Mouse (Mus musculus): ENCODE measurements around the gene C77080. TPM values are rescaled to one million over a fixed set of nuclear protein-coding genes. Genes with fewer than 3 reads are reported as not detected.
A peak's percentile ranks its signal among the peaks of the same experiment; 100 is the strongest.

C77080 gene
- polyA plus RNA-seq, 1 experiment: 0.12 TPM

GRCm38 (mm10) chr4:129236236-129236813 lies 24.9 kb downstream of the C77080 start:
- no peaks in the 10 kb centered on the region for H3K9me3 ChIP-seq (ENCODE audit: control insufficient read depth, low read length)
- peaks cover 41% of the 10 kb centered on the region for H3K27me3 ChIP-seq (ENCODE audit: control insufficient read depth)
- TF ChIP-seq TAL1 (IDR thresholded peaks at IDR 0.05; ENCODE audit: low read length) (no peak), GATA1 (IDR thresholded peaks at IDR 0.05; ENCODE audit: low read length) (no peak)
- no peak overlapping the region for H3K4me3 ChIP-seq (replicated peaks)
- H3K4me1 ChIP-seq (ENCODE audit: control insufficient read depth): peaks cover 81% of the 10 kb centered on the region
- H3K36me3 ChIP-seq (ENCODE audit: control insufficient read depth): no peaks in the 10 kb centered on the region

- H3K36me3 ChIP-seq (ENCODE audit: control insufficient read depth): no peaks in the 10 kb centered on the region
- peak; percentile 62 for TF ChIP-seq TAL1 (IDR thresholded peaks at IDR 0.05; ENCODE audit: low read length)
- TF ChIP-seq GATA1 (IDR thresholded peaks at IDR 0.05; ENCODE audit: low read length): peak; percentile 74
- H3K27me3 ChIP-seq (ENCODE audit: control insufficient read depth): peaks cover 30% of the 10 kb centered on the region
- no peaks in the 10 kb centered on the region for H3K9me3 ChIP-seq (ENCODE audit: control insufficient read depth, low read length)
- no peak overlapping the region for H3K4me3 ChIP-seq (replicated peaks)
- peaks cover 91% of the 10 kb centered on the region for H3K4me1 ChIP-seq (ENCODE audit: control insufficient read depth)
Measured at GRCm38 (mm10) chr4:129235147-129235546, 26.1 kb downstream of the C77080 start.

- Histone ChIP-seq H3K36me3 (ENCODE audit: control insufficient read depth) (no peaks in the 10 kb centered on the region), H3K4me1 (ENCODE audit: control insufficient read depth) (peaks cover 86% of the 10 kb centered on the region), H3K9me3 (ENCODE audit: control insufficient read depth, low read length) (no peaks in the 10 kb centered on the region; the same call in 1 of the 2 replicates), H3K27me3 (ENCODE audit: control insufficient read depth) (peaks cover 30% of the 10 kb centered on the region), H3K4me3 (replicated peaks) (peak overlapping the region; percentile 23)
- TF ChIP-seq TAL1 (IDR thresholded peaks at IDR 0.05; ENCODE audit: low read length) (peak; percentile 58), GATA1 (IDR thresholded peaks at IDR 0.05; ENCODE audit: low read length) (peak; percentile 51; the same call in 1 of the 2 replicates)
Measured at GRCm38 (mm10) chr4:129234488-129234887, 26.7 kb downstream of the C77080 start.

GRCm38 (mm10) chr4:129232561-129233360 lies 28.4 kb downstream of the C77080 start:
- H3K9me3 ChIP-seq (ENCODE audit: control insufficient read depth, low read length): peaks cover 2% of the 10 kb centered on the region; the same call in 1 of the 2 replicates
- peaks cover 27% of the 10 kb centered on the region for H3K27me3 ChIP-seq (ENCODE audit: control insufficient read depth)

GRCm38 (mm10) chr4:129231594-129232450 lies 29.4 kb downstream of the C77080 start:
- Histone ChIP-seq H3K4me3 (replicated peaks) (no peak overlapping the region), H3K4me1 (ENCODE audit: control insufficient read depth) (peaks cover 64% of the 10 kb centered on the region), H3K36me3 (ENCODE audit: control insufficient read depth) (no peaks in the 10 kb centered on the region), H3K27me3 (ENCODE audit: control insufficient read depth) (peaks cover 30% of the 10 kb centered on the region), H3K9me3 (ENCODE audit: control insufficient read depth, low read length) (peaks cover 2% of the 10 kb centered on the region; the same call in 1 of the 2 replicates)
- TF ChIP-seq GATA1 (IDR thresholded peaks at IDR 0.05; ENCODE audit: low read length) (no peak), TAL1 (IDR thresholded peaks at IDR 0.05; ENCODE audit: low read length) (no peak)

More at GRCm38 (mm10) chr4:129232561-129233360, 28.4 kb downstream of the C77080 start:
- no peak for TF ChIP-seq GATA1 (IDR thresholded peaks at IDR 0.05; ENCODE audit: low read length)
- TF ChIP-seq TAL1 (IDR thresholded peaks at IDR 0.05; ENCODE audit: low read length): no peak
- H3K4me1 ChIP-seq (ENCODE audit: control insufficient read depth): peaks cover 69% of the 10 kb centered on the region
- H3K36me3 ChIP-seq (ENCODE audit: control insufficient read depth): no peaks in the 10 kb centered on the region
- no peak overlapping the region for H3K4me3 ChIP-seq (replicated peaks)

- Histone ChIP-seq H3K4me3 (replicated peaks) (no peak overlapping the region), H3K4me1 (ENCODE audit: control insufficient read depth) (peaks cover 55% of the 10 kb centered on the region), H3K36me3 (ENCODE audit: control insufficient read depth) (no peaks in the 10 kb centered on the region), H3K27me3 (ENCODE audit: control insufficient read depth) (peaks cover 39% of the 10 kb centered on the region), H3K9me3 (ENCODE audit: control insufficient read depth, low read length) (peaks cover 2% of the 10 kb centered on the region; the same call in 1 of the 2 replicates)
- no peak for TF ChIP-seq GATA1 (IDR thresholded peaks at IDR 0.05; ENCODE audit: low read length)
- no peak for TF ChIP-seq TAL1 (IDR thresholded peaks at IDR 0.05; ENCODE audit: low read length)
Measured at GRCm38 (mm10) chr4:129230926-129231325, 30.3 kb downstream of the C77080 start.

GRCm38 (mm10) chr4:129227985-129228381 lies 33.2 kb downstream of the C77080 start:
- H3K36me3 ChIP-seq (ENCODE audit: control insufficient read depth): peaks cover 7% of the 10 kb centered on the region; the same call in 1 of the 2 replicates
- TF ChIP-seq GATA1 (IDR thresholded peaks at IDR 0.05; ENCODE audit: low read length): no peak
- TF ChIP-seq TAL1 (IDR thresholded peaks at IDR 0.05; ENCODE audit: low read length): no peak
- peaks cover 68% of the 10 kb centered on the region for H3K27me3 ChIP-seq (ENCODE audit: control insufficient read depth)
- peaks cover 7% of the 10 kb centered on the region; the same call in 1 of the 2 replicates for H3K9me3 ChIP-seq (ENCODE audit: control insufficient read depth, low read length)
- H3K4me1 ChIP-seq (ENCODE audit: control insufficient read depth): peaks cover 37% of the 10 kb centered on the region
- no peak overlapping the region for H3K4me3 ChIP-seq (replicated peaks)

GRCm38 (mm10) chr4:129227170-129227984 lies 33.8 kb downstream of the C77080 start:
- H3K27me3 ChIP-seq (ENCODE audit: control insufficient read depth): peaks cover 74% of the 10 kb centered on the region
- TF ChIP-seq TAL1 (IDR thresholded peaks at IDR 0.05; ENCODE audit: low read length): no peak
- no peak for TF ChIP-seq GATA1 (IDR thresholded peaks at IDR 0.05; ENCODE audit: low read length)
- peaks cover 7% of the 10 kb centered on the region; the same call in 1 of the 2 replicates for H3K9me3 ChIP-seq (ENCODE audit: control insufficient read depth, low read length)
- H3K4me1 ChIP-seq (ENCODE audit: control insufficient read depth): peaks cover 32% of the 10 kb centered on the region
- no peak overlapping the region for H3K4me3 ChIP-seq (replicated peaks)
- peaks cover 8% of the 10 kb centered on the region; the same call in 1 of the 2 replicates for H3K36me3 ChIP-seq (ENCODE audit: control insufficient read depth)

Data from erythroblast, embryonic 14.5 days (primary cell).